Mouse (Mus musculus): ENCODE measurements around the gene Agbl4.
"Not testable (repeated sequence)": the region's sequence is repeated elsewhere in the genome, so short reads cannot be mapped to it uniquely, and the experiment has no call there.

Gene Agbl4

GRCm38 (mm10) chr4:110921013-110921412, 523.6 kb downstream of the Agbl4 start:
- DNase-seq (ENCODE audit: low spot score): no peak

- no peak for DNase-seq (ENCODE audit: low spot score)
Observed at GRCm38 (mm10) chr4:111001641-111002040, 604.2 kb downstream of the Agbl4 start.

GRCm38 (mm10) chr4:111004719-111005479, 607.4 kb downstream of the Agbl4 start:
- DNase-seq (ENCODE audit: low spot score): peak; percentile 10

GRCm38 (mm10) chr4:111019376-111019775, 621.9 kb downstream of the Agbl4 start:
- no peak for DNase-seq (ENCODE audit: low spot score)

- DNase-seq (ENCODE audit: low spot score): no peak
Observed at GRCm38 (mm10) chr4:111067330-111067729, 669.9 kb downstream of the Agbl4 start.

GRCm38 (mm10) chr4:111073738-111074497, 676.5 kb downstream of the Agbl4 start:
- DNase-seq (ENCODE audit: low spot score): peak; percentile 3

GRCm38 (mm10) chr4:111074701-111075154, 677.3 kb downstream of the Agbl4 start:
- DNase-seq (ENCODE audit: low spot score): no peak

GRCm38 (mm10) chr4:111077810-111078209, 680.3 kb downstream of the Agbl4 start:
- DNase-seq (ENCODE audit: low spot score): no peak

- no peak for DNase-seq (ENCODE audit: low spot score)
Observed at GRCm38 (mm10) chr4:111085330-111085729, 687.9 kb downstream of the Agbl4 start.

GRCm38 (mm10) chr4:111136217-111137147, 739.0 kb downstream of the Agbl4 start:
- DNase-seq (ENCODE audit: low spot score): peak; percentile 5

GRCm38 (mm10) chr4:111147748-111148147, 750.3 kb downstream of the Agbl4 start:
- DNase-seq (ENCODE audit: low spot score): no peak

GRCm38 (mm10) chr4:111155859-111156258, 758.4 kb downstream of the Agbl4 start:
- no peak for DNase-seq (ENCODE audit: low spot score)

- no peak for DNase-seq (ENCODE audit: low spot score)
Observed at GRCm38 (mm10) chr4:111181478-111181877, 784.0 kb downstream of the Agbl4 start.

GRCm38 (mm10) chr4:111200100-111200499, 802.6 kb downstream of the Agbl4 start:
- peak; percentile 22 for DNase-seq (ENCODE audit: low spot score)

GRCm38 (mm10) chr4:111215191-111215762, 817.8 kb downstream of the Agbl4 start:
- no peak for DNase-seq (ENCODE audit: low spot score)

- not testable (repeated sequence) for DNase-seq (ENCODE audit: low spot score)
Observed at GRCm38 (mm10) chr4:111219030-111219429, 821.6 kb downstream of the Agbl4 start.

- DNase-seq (ENCODE audit: low spot score): not testable (repeated sequence)
Observed at GRCm38 (mm10) chr4:111219543-111219942, 822.1 kb downstream of the Agbl4 start.

GRCm38 (mm10) chr4:111233849-111234248, 836.4 kb downstream of the Agbl4 start:
- DNase-seq (ENCODE audit: low spot score): no peak

- DNase-seq (ENCODE audit: low spot score): peak; percentile 30
Observed at GRCm38 (mm10) chr4:111251917-111252316, 854.5 kb downstream of the Agbl4 start.

- peak; percentile 25 for DNase-seq (ENCODE audit: low spot score)
Observed at GRCm38 (mm10) chr4:111255499-111255898, 858.0 kb downstream of the Agbl4 start.

- DNase-seq (ENCODE audit: low spot score): peak; percentile 9
Observed at GRCm38 (mm10) chr4:111256931-111257330, 859.5 kb downstream of the Agbl4 start.

- DNase-seq (ENCODE audit: low spot score): no peak
Observed at GRCm38 (mm10) chr4:111280936-111281335, 883.5 kb downstream of the Agbl4 start.

Data from embryo, embryonic 10.5 days (tissue).